Mouse (Mus musculus) frontal cortex, postnatal 10 days (tissue): ENCODE measurements at regions not wholly inside any gene's neighbourhood (a gene's known extent, or its start where the extent isn't known, plus 50 kb on each side); places are given as distances from the start of the nearest gene placed in this dataset.

ENCODE experiments used
- DNase-seq, 2 experiments: peaks; one replicate each; pipeline ENCODE4 v3.0.0; 2022; ENCODE audit warnings: low spot score in 2 of 2, mixed read lengths in 1 of 2

DNA sequence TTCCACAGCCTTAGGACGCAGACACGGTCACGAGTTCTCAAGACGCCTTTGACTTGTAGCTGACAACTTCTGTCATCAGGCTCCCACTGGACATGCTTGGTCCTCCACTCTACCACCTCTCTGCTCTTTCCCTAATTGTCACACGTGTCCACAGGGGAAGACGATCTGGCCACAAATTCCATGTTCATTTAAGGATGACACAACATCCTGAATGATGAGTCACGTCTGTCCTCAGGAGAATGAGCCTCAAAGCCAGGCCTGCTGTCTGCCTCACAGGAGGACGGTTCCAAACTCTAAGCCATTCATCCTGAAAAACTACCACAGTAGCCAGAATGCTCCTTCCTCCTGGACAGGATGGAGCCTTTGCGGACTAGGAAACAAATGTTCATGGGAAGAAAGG is 517.3 kb upstream of the Tmem132c start:
- no peak for DNase-seq

DNA sequence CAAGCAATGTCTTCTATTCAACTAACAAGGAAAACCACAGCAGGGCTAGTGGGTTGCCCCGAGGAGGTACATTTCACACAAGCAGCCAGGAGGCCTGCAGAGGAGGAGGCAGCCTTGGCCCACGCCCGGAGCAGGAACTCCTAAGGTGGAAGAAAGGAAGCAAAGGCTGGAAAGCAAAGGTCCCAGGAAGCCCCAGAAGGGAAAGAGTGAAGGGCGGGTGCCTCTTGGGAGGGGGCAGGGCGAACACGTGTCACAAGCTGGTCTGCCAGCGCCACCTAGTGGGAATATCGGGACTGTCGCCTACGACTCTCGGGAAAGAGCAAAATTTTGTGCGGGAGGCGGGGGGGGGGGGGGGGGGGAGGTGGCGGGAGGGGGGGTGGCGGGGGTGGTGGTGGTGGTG is 508.1 kb upstream of the Tmem132c start:
- peak; percentile 59 to 82 for DNase-seq

GRCm38 (mm10) chr5:126735733-126736132 is 505.9 kb upstream of the Tmem132c start:
- no peak for DNase-seq

- DNase-seq, result no peak
These were observed 503.9 kb upstream of the Tmem132c start for GRCm38 (mm10) chr5:126737681-126738080.

DNA sequence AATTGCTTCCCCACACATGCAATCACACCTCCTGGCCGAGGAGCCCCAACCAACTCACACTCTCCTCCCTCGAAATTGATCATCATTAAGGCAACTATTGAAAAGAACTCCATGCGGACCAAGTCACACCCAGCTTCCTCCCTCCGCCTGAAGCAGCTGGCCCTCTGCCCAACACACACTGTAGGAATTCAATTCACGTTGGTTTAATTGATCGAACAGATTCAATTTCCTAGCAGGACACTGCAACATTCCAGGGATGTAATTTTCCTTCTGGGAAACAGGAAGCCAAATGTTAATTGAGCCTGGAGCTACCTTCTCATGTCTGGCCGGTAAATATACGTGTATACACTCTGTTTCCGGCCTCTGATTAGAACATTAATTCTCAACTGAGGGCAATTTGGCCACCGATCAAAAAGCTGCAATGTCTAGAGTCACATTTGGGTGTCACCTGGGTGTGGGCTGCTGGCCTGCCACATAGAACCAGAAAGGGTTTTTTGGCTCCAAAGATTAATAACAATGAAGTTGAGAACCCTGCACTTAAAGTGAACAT is 500.7 kb upstream of the Tmem132c start:
- DNase-seq, result no peak

GRCm38 (mm10) chr5:126755107-126755506 is 486.5 kb upstream of the Tmem132c start:
- no peak for DNase-seq

DNA sequence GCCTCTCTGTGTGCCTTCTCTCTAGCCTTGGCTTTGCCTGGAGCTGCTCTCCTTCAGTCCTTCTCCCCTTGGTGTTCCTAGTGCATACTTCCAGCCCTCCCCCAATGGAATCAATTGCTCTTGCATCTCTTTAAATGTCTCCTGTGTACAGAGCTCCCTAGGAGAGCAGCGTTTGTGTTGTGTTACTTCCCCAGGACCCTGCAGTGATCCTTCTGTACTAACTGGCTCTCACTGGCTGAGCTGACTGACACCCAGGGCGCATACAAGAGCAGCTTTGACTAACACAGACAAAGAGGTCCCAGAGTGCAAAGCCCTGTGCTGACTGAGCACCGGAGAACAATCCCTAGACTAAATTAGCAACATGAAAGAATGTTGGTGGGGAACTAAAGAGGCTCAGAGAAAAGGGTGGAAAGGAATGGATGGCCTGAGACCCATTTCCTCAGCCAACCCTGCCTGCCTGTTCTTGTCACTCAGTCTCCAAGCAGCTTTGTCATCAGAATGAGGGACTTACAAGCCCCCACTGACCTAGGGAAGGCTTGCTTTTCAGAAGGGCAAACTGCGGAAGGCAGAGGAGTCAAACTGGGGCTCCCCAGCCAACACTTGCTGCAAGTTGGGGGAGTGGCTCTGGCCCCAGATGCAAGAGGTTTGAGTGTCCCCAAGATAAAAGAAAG is 476.4 kb upstream of the Tmem132c start:
- DNase-seq, result no peak

DNA sequence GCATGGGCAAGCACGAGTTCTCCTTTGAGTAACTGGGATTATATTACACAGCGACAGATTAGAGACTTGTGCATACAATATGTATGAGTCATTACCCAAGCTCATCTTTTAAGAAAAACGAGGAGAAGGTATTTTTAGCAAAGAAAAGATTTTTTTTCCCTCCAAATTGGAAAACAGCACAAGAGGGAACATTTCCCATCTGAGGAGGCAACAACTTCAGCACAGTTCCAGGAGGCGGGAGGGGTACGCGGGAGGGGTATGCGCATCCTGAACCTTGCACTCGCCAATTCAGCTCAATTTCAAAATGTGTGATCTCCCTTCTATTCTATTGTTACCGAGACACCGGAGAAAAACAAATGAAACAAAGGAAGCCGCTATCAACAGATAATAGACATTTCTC is 472.6 kb upstream of the Tmem132c start:
- DNase-seq, result no peak

GRCm38 (mm10) chr5:126787706-126788610 is 453.6 kb upstream of the Tmem132c start:
- DNase-seq, result no peak

GRCm38 (mm10) chr5:126799698-126800279 is 441.8 kb upstream of the Tmem132c start:
- DNase-seq, result no peak

DNA sequence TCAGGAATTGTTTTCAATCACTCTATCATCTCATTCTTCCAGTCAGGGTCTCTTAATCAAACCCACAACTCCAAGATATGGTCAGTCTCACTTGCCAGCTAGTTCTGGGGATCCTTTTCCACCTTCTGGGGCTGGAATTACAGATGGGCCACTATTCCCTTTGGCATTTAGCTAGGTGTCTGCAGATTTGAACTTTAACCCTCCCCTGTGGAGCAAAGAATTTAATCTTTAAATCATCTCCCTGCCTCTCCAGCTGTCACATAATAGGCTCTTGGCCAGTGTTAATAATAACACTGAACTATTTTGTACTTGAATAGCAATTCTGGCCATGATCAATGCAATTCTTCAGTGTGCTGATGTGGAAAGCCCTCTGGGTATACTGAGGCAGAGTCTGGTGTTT is 435.0 kb upstream of the Tmem132c start:
- DNase-seq, result no peak

DNA sequence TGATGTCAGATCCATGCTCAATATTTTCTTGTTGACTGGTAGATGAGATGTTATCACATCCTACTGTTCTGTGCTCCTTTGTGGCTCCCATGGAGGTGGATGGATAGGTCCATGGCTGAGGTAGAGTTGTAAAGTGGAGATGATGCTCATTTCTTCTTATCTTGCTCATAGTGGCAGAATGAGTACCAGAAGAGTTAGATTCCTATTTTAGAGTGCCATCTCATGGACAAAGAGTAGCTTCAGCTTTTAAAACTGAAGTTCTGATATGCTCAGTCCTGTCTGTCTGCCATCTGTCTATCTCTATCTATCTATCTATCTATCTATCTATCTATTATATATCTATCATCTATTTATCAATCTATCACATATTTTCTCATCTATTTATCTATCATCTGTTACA is 425.5 kb upstream of the Tmem132c start:
- DNase-seq, result no peak

DNA sequence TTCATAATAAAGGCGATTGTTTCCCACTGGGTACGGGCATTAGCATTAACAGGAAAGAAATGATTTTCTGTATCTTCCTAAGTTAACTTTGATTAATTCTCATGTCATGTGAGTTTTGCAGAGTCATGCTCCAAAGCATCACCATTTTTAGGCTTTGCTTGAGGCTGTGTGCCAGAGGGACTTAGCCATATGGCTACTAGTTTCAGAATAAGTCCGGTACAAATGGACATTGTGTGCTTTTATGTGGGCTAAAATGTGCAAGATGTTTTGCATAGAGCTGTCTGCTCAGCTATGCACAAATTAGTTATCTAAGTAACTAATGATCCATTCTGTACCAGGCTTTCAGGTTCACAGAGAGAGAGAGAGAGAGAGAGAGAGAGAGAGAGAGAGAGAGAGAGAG is 406.2 kb upstream of the Tmem132c start:
- DNase-seq, result no peak

- DNase-seq, result no peak
These were observed 399.0 kb upstream of the Tmem132c start for GRCm38 (mm10) chr5:126842606-126843005.

GRCm38 (mm10) chr5:126862078-126862477 is 379.5 kb upstream of the Tmem132c start:
- no peak for DNase-seq

DNA sequence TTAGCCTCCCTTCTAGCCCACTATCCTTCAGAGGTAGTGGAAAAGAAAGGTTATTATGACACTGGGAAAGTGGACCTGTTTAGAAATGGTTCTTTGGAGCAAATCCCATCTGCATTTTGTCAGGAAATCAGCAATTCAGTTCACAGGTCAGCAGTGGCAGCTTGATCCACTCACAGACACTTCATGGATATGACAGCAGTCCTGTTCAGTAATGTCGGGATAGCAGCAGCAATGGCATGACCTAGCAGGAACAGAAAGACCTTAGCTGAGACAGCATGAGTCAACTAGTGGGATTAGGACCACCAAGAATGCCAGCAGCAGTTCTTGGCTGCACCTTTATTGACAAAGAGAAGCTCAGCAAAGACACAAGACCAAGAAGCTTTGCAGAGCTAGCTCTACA is 365.8 kb upstream of the Tmem132c start:
- no peak for DNase-seq

- no peak for DNase-seq
These were observed 350.9 kb upstream of the Tmem132c start for GRCm38 (mm10) chr5:126890710-126891109.

DNA sequence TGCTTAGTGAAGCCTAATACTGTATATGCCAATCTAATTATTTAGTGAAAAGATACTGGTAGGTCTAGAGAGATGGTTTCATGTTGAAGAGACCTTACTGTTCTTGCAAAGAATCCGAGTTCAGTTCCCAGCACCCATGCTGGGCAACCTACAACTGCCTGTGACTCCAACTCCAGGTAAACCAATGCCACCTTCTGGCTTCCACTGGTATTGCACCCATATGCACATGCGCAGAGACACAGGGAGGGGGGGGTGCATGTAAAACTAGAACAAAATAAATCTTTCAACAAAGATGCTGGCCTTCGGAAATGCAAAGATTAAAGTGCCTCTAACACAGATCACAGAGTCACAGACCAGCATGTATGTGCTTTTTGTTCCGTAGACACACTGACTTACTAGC is 348.5 kb upstream of the Tmem132c start:
- no peak for DNase-seq

GRCm38 (mm10) chr5:126910084-126910483 is 331.5 kb upstream of the Tmem132c start:
- no peak for DNase-seq

DNA sequence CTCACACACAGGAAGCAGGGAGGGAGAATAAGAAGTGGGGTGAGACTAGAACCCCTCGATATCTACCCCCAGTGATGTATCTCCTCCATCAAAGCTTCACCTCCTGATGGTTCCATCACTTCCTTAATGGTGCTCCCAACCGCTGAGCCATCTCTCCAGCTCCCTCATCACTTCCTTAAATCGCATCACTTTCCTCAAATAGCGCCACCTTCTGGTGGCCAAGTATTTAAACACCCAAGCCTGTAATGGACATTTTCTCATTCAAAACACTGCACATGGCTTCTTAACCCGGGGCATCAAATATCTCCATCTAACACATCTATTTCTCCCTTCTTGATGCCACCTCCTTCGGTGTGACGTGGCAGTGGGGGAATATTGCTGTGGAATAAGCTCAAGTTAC is 324.3 kb upstream of the Tmem132c start:
- DNase-seq, result no peak

GRCm38 (mm10) chr5:126933466-126933865 is 308.1 kb upstream of the Tmem132c start:
- DNase-seq, result no peak

DNA sequence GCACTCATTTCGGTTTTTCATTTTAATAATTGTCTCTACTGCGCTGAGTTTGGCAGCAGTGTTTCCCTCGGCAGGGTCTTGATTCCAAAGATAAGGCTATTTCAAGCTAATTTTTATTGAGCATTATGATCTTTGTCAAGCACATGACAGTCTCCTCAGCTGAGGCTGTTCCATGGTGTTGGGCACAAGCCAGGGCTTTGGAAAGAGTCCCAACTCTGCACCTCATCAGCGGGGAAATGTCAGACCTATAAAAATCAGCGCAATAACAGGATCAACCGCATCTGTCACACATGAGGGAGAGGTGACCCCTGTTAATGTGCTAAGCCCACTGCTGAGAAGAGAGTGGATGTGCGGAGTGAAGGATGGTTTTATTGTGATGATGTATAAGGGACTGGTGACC is 296.7 kb upstream of the Tmem132c start:
- DNase-seq, result no peak

- no peak for DNase-seq
These were observed 287.4 kb upstream of the Tmem132c start for GRCm38 (mm10) chr5:126954189-126954588.
